In genomic region chr8:3220502-3220901, GRCm38 (mm10) we compare ENCODE assay signal across 8 mouse cellular contexts. TPM values are rescaled to one million over a fixed set of nuclear protein-coding genes. Genes with fewer than 3 reads are reported as not detected.
DNase-seq lines count a peak whose midpoint lies in the region; ATAC-seq and TF ChIP-seq lines count a peak whose summit lies in the region.

No protein-coding gene starts in this region.

- no peak overlapping the region for H3K27ac ChIP-seq in ES-Bruce4 (ENCODE audit: insufficient read depth, low read length)
- peak overlapping the region; percentile 83 for H3K27ac ChIP-seq in embryonic facial prominence, embryonic 14.5 days (replicated peaks; ENCODE audit: low read depth, low read length)
- peak overlapping the region; percentile 94 for H3K27ac ChIP-seq in lung, embryonic 16.5 days (ENCODE audit: low read length)
- H3K27ac ChIP-seq in stomach, embryonic 14.5 days (ENCODE audit: low read length), result peak overlapping the region; percentile 66

- H3K4me1 ChIP-seq in ES-Bruce4 (ENCODE audit: control insufficient read depth, insufficient read depth, low read length), result no peaks in the 10 kb centered on the region
- H3K4me1 ChIP-seq in embryonic facial prominence, embryonic 14.5 days (ENCODE audit: control insufficient read depth, insufficient read depth, low read length), result peaks cover 14% of the 10 kb centered on the region
- peaks cover 34% of the 10 kb centered on the region for H3K4me1 ChIP-seq in lung, embryonic 16.5 days (replicated peaks; ENCODE audit: control insufficient read depth, insufficient read depth, low read length)
- H3K4me1 ChIP-seq in stomach, embryonic 14.5 days (ENCODE audit: control insufficient read depth, insufficient read depth, low read length), result peaks cover 15% of the 10 kb centered on the region; the same call in 1 of the 2 replicates

- no peak for TF ChIP-seq EP300 in ES-Bruce4 (IDR thresholded peaks at IDR 0.05; ENCODE audit: insufficient read depth, low read depth, low read length)

- no peaks in the 10 kb centered on the region for H3K36me3 ChIP-seq in ES-Bruce4 (ENCODE audit: control insufficient read depth, insufficient read depth, low read length, poor library complexity, severe bottlenecking)
- no peaks in the 10 kb centered on the region for H3K36me3 ChIP-seq in embryonic facial prominence, embryonic 14.5 days (ENCODE audit: control insufficient read depth, insufficient read depth, low read length)
- no peaks in the 10 kb centered on the region for H3K36me3 ChIP-seq in lung, embryonic 16.5 days (ENCODE audit: control insufficient read depth, insufficient read depth, low read length)
- H3K36me3 ChIP-seq in stomach, embryonic 14.5 days (ENCODE audit: control insufficient read depth, insufficient read depth, low read length), result no peaks in the 10 kb centered on the region

- TF ChIP-seq CTCF in ES-Bruce4 (IDR thresholded peaks at IDR 0.05; ENCODE audit: low read depth, low read length), result no peak

- peak overlapping the region; percentile 61 for H3K4me2 ChIP-seq in embryonic facial prominence, embryonic 14.5 days (ENCODE audit: low read depth, low read length)
- H3K4me2 ChIP-seq in lung, embryonic 16.5 days (ENCODE audit: low read depth, low read length), result peak overlapping the region; percentile 79
- peak overlapping the region; percentile 64 for H3K4me2 ChIP-seq in stomach, embryonic 14.5 days (replicated peaks; ENCODE audit: low read depth, low read length)

- peak overlapping the region; percentile 66 for H3K9ac ChIP-seq in ES-Bruce4 (ENCODE audit: low read depth, poor library complexity, severe bottlenecking)
- H3K9ac ChIP-seq in embryonic facial prominence, embryonic 14.5 days (ENCODE audit: low read depth, low read length), result peak overlapping the region; percentile 64
- H3K9ac ChIP-seq in lung, embryonic 16.5 days (ENCODE audit: low read length), result peak overlapping the region; percentile 52
- H3K9ac ChIP-seq in stomach, embryonic 14.5 days (replicated peaks; ENCODE audit: low read depth, low read length), result no peak overlapping the region; the same call in 1 of the 2 replicates

- no peaks in the 10 kb centered on the region for H3K27me3 ChIP-seq in ES-Bruce4 (ENCODE audit: control insufficient read depth, insufficient read depth, low read length, poor library complexity, severe bottlenecking)
- H3K27me3 ChIP-seq in embryonic facial prominence, embryonic 14.5 days (replicated peaks; ENCODE audit: control insufficient read depth, insufficient read depth, low read length), result no peaks in the 10 kb centered on the region
- no peaks in the 10 kb centered on the region for H3K27me3 ChIP-seq in lung, embryonic 16.5 days (ENCODE audit: control insufficient read depth, insufficient read depth, low read depth, low read length)
- H3K27me3 ChIP-seq in stomach, embryonic 14.5 days (ENCODE audit: control insufficient read depth, insufficient read depth, low read length), result no peaks in the 10 kb centered on the region

- 1% methylated on average over 9 of the region's 9 CpGs for WGBS in embryonic facial prominence, embryonic 14.5 days
- 1% methylated on average over 9 of the region's 9 CpGs for WGBS in lung, embryonic 16.5 days
- WGBS in stomach, embryonic 14.5 days, result 4% methylated on average over 9 of the region's 9 CpGs

- DNase-seq in adrenal gland, adult 2 months, result peak; percentile 56
- no peak for DNase-seq in adrenal gland, adult 18-20 months (ENCODE audit: low spot score in 2 of 2)
- DNase-seq in embryonic facial prominence, embryonic 14.5 days (ENCODE audit: low spot score), result peak; percentile 66
- DNase-seq in kidney, adult 18-20 months, result peak; percentile 49
- DNase-seq in urinary bladder, postnatal 25 days (ENCODE audit: low spot score), result no peak

- peak; percentile 55 for ATAC-seq in embryonic facial prominence, embryonic 14.5 days (ENCODE audit: low read depth)
- peak; percentile 26 for ATAC-seq in lung, embryonic 16.5 days (ENCODE audit: low read depth)
- peak; percentile 21; the same call in 1 of the 2 replicates for ATAC-seq in stomach, embryonic 14.5 days (ENCODE audit: insufficient number of reproducible peaks, insufficient read depth, low FRiP score, low read depth)

- no peak for TF ChIP-seq POLR2A in ES-Bruce4 (IDR thresholded peaks at IDR 0.05; ENCODE audit: insufficient read depth, low read length)

- H3K4me3 ChIP-seq in ES-Bruce4 (ENCODE audit: low read depth, low read length), result peak overlapping the region; percentile 39
- H3K4me3 ChIP-seq in embryonic facial prominence, embryonic 14.5 days (ENCODE audit: low read depth, low read length), result peak overlapping the region; percentile 48
- H3K4me3 ChIP-seq in lung, embryonic 16.5 days (ENCODE audit: low read length), result peak overlapping the region; percentile 57
- peak overlapping the region; percentile 55 for H3K4me3 ChIP-seq in stomach, embryonic 14.5 days (ENCODE audit: low read depth, low read length)

- H3K9me3 ChIP-seq in ES-Bruce4 (replicated peaks; ENCODE audit: control insufficient read depth, insufficient read depth, low read length, poor library complexity, severe bottlenecking), result no peaks in the 10 kb centered on the region
- H3K9me3 ChIP-seq in embryonic facial prominence, embryonic 14.5 days (ENCODE audit: control insufficient read depth, low read length), result no peaks in the 10 kb centered on the region
- no peaks in the 10 kb centered on the region for H3K9me3 ChIP-seq in lung, embryonic 16.5 days (ENCODE audit: control insufficient read depth, low read length)
- no peaks in the 10 kb centered on the region for H3K9me3 ChIP-seq in stomach, embryonic 14.5 days (ENCODE audit: control insufficient read depth, low read depth, low read length)

RNA-seq across cellular contexts. Expression of gene Insr, which starts 58.9 kb away (rescaled TPM):
- 100 to 1,000 TPM; 101 to 153 TPM for total RNA-seq in adrenal gland, adult 2 months (2021)
- 31.6 and 44.1 TPM in 2 replicates for polyA plus RNA-seq in adrenal gland, adult 2 months (2012; rRNA removed)
- total RNA-seq in adrenal gland, adult 18-20 months (2021), result 100 to 1,000 TPM; 121 to 156 TPM
- 30.9 and 31.7 TPM in 2 replicates for polyA plus RNA-seq in ES-Bruce4 (2011; ENCODE audit: insufficient read depth, insufficient read length, low read depth, missing spikeins)
- 30.3 and 31.8 TPM in 2 replicates for polyA plus RNA-seq in embryonic facial prominence, embryonic 14.5 days (2014; fragmentation: Nextera tagmentation; extraction: Ambion mirVana)
- 34.1 and 38.7 TPM in 2 replicates for polyA plus RNA-seq in lung, embryonic 16.5 days (2015; fragmentation: Nextera tagmentation; extraction: Ambion mirVana)
- polyA plus RNA-seq in stomach, embryonic 14.5 days (2014; fragmentation: Nextera tagmentation; extraction: Ambion mirVana), result 40.8 and 44.5 TPM in 2 replicates

Comparison
In these comparisons a context has a peak if more than half of its experiments do, and no peak if none do; other contexts are left out.
1. DNase-seq: peak in adrenal gland, adult 2 months (single experiment), embryonic facial prominence, embryonic 14.5 days (single experiment) and kidney, adult 18-20 months (single experiment); none in adrenal gland, adult 18-20 months (0 of 2) and urinary bladder, postnatal 25 days (single experiment).
2. Peak in every context shown above with its lines, with median percentiles within 50 percentile points of each other: H3K4me3 ChIP-seq, ATAC-seq and H3K4me2 ChIP-seq.